Mouse (Mus musculus) neural tube, embryonic 11.5 days (tissue): ENCODE measurements around the gene Fbxl3. TPM values are rescaled to one million over a fixed set of nuclear protein-coding genes. Genes with fewer than 3 reads are reported as not detected.

Experiments
- ATAC-seq: fragments of 200-750 bp; cut with Nextera tagmentation; 2 replicates; pipeline ENCODE4 v1.8.0; 2017; ENCODE audit warnings: moderate number of reproducible peaks, mild to moderate bottlenecking, moderate TSS enrichment, moderate library complexity; ENCODE audit not compliant: insufficient read depth, low FRiP score, low TSS enrichment
- DNase-seq: peaks from one replicate; pipeline ENCODE4 v3.0.0-alpha.2; 2015; ENCODE audit warnings: low spot score
- H3K27ac ChIP-seq: fragments of 300-500 bp; sonication (generic); 2 replicates; pipeline ENCODE4 v1.5.1; 2014; ENCODE audit warnings: low read depth, mild to moderate bottlenecking, low read length
- H3K27me3 ChIP-seq: fragments of 300-500 bp; sonication (generic); 2 replicates; pipeline ENCODE4 v1.6.1; 2014; ENCODE audit warnings: mild to moderate bottlenecking, low read length, mixed read lengths; ENCODE audit not compliant: control insufficient read depth, insufficient read depth
- H3K36me3 ChIP-seq: fragments of 300-500 bp; sonication (generic); 2 replicates; pipeline ENCODE4 v1.6.1; 2014; ENCODE audit warnings: mild to moderate bottlenecking, low read length, moderate library complexity, mixed read lengths; ENCODE audit not compliant: control insufficient read depth, insufficient read depth
- H3K4me1 ChIP-seq: fragments of 300-500 bp; sonication (generic); 2 replicates; pipeline ENCODE4 v1.6.1; 2014; ENCODE audit warnings: low read length, mixed read lengths; ENCODE audit not compliant: control insufficient read depth, insufficient read depth
- H3K4me2 ChIP-seq: fragments of 300-500 bp; sonication (generic); 2 replicates; pipeline ENCODE4 v1.6.1; 2014; ENCODE audit warnings: low read depth, mild to moderate bottlenecking, moderate library complexity
- H3K4me3 ChIP-seq: fragments of 300-500 bp; sonication (generic); 2 replicates; pipeline ENCODE4 v1.5.1; 2014; ENCODE audit warnings: low read depth, low read length
- H3K9ac ChIP-seq: fragments of 300-500 bp; sonication (generic); 2 replicates; pipeline ENCODE4 v1.6.1; 2014; ENCODE audit warnings: mild to moderate bottlenecking, low read length
- H3K9me3 ChIP-seq: fragments of 300-500 bp; sonication (generic); 2 replicates; pipeline ENCODE4 v1.6.1; 2016; ENCODE audit warnings: low read length; ENCODE audit not compliant: control insufficient read depth
- WGBS: fragments of 180-500 bp; shearing (Covaris S2); extraction: QIAGEN DNeasy Blood & Tissue Kit; methylation state at CpG from one replicate; pipeline ENCODE4 v1.1.7; 2014; 5-methylcytosine and 5-hydroxymethylcytosine counted together
- polyA plus RNA-seq: library from polyadenylated mRNA; unstranded; fragments of >200 nt; fragmentation: Nextera tagmentation; extraction: Ambion mirVana; gene quantifications from 2 replicates; pipeline ENCODE4 v1.2.1, GENCODE M21; 2014

Gene Fbxl3
- polyA plus RNA-seq, 1 experiment from 2014 or later: 24.4 TPM

DNA sequence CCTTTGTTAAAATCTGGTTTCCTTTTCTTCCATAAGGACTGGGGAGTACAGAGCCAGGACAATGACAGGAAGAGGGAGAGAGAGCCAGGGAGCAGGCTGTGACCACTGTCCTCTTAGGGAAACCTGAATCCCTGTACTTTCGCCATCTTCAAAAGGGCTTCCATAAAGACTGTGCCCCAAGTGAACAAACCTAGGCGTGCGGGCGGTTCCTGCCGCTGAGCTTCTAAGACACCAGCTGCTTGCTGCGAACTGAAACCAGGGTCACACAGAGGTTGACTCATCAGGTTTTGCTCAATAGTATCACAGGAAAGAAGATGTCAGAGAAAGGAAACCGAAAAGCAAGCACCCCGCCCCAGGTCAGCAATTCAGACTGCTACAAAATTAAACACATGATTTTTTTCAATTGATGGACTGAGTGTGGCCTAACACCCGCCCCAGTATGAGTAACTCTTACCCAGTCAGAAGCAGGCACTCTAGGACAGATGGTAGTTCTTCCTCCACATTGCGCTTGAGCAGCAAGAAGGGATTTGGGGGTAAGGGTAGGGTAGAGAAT lies 66.0 kb downstream of the Fbxl3 start:
- DNase-seq (no peak), ATAC-seq (no peak)
- Histone ChIP-seq H3K9me3 (no peaks in the 10 kb centered on the region), H3K27ac (no peak overlapping the region), H3K27me3 (no peaks in the 10 kb centered on the region), H3K4me3 (no peak overlapping the region), H3K9ac (no peak overlapping the region), H3K4me1 (no peaks in the 10 kb centered on the region), H3K4me2 (no peak overlapping the region), H3K36me3 (no peaks in the 10 kb centered on the region)
- WGBS: 78% methylated on average over 10 of the region's 10 CpGs

Other genes with a start within 250 kb of the Fbxl3 start
- gene Kctd12, start 116.9 kb downstream of the Fbxl3 start, polyA plus RNA-seq: 9.3 and 14.3 TPM in 2 replicates
- not detected in 2 replicates for gene Acod1, start 52.6 kb downstream of the Fbxl3 start, polyA plus RNA-seq
- 27.2 and 27.5 TPM in 2 replicates for gene Cln5, start 29.4 kb downstream of the Fbxl3 start, polyA plus RNA-seq
- gene Mycbp2, start 247.2 kb upstream of the Fbxl3 start, polyA plus RNA-seq: 29.4 and 32.3 TPM in 2 replicates